Mouse (Mus musculus): ENCODE results near the gene Col25a1.

Col25a1 gene

DNA sequence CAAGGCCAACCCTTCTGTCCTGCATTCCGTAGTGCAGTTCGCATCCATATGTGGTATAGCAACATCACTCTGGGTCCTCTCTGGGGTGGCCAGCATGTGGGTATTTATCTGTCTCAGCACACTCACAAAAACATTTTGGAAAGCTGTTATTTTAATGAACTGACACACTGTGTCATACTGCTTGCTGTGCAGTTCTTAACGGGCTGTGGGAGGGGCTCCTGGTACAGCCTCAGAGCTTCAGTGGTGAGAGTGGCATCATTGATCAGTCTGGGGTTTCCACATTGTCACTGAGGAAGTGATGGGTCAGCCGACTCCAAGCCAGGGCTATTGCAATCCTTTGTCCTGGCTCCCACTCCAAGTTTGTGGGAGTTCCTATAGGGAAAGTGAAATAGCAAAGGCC lies 255.9 kb downstream of the Col25a1 start:
- peak; percentile 21 for DNase-seq

DNA sequence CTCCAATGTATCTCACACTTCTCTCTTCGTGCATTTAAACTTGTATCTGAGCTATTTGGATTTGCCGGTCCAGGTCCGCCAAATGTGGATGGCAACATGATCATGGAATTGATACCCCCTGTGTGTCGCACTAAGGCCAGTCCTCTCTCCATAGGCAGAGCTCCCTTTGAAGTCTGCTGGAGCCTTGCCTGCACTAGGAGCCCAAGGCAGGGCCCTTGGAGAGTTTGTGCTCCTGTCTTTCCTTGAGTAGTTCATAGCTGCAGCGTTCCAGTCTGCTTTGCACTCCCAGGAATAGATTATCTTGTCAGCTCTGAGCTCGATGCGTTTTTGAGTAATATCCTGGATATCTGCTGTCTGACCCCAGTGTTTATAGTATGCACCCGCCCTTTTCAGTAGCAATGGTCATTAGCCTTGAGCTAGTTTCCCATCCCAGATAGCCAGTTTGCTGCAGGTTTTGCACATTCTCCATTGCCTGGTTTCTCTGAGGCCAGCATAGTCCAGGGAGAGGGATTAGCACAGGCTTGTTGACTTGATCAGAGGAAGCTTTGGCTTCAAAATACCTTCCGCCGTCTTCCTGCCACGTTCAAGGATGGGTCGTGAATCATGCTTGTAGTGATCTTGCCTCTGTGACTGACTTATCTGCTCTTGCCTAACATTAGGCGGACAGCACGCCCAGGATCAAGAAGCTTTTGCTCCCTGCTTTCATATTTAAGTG lies 258.1 kb downstream of the Col25a1 start:
- peak; percentile 76 for DNase-seq

- DNase-seq = no peak
Observed at GRCm38 (mm10) chr3:130396636-130397035, 265.3 kb downstream of the Col25a1 start.

DNA sequence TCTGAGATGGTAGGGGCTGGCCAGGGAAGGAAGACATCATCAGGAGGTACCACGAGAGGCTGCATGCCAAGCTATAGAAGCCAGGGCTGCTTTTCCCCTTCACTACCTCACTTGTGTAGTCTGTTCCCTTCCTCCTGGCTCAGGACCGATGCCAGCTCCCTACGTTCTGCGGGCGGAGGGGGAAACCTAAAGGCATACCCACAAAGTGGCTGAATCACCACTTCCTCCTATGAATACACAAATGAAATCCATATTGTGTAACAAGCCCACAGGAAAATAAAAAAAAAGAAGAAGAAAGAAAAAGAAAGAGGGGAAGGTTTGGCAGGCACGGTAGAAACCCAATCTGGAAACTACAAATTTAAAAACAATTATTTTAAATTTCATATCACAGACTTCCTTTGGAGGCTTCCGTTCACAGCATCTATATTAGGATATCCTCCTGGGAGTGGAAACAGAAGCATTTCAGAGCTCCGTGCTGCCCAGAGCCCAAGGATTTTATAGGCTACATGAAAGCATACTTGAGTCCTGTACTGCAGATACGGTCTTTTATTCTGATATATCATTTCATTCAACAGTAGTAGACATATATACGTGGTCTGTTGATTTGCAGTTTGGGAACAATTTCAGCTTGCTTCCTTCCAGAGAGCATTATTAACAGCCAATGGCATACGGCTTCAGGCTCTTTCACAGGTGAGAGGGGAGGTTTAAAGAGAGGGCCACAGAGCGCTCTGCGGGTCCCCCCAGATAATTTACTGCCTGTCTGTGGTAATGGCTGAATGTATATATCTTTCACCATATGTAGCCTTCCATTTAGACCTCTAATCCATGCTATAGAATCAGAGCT lies 269.6 kb downstream of the Col25a1 start:
- DNase-seq = peak; percentile 87

DNA sequence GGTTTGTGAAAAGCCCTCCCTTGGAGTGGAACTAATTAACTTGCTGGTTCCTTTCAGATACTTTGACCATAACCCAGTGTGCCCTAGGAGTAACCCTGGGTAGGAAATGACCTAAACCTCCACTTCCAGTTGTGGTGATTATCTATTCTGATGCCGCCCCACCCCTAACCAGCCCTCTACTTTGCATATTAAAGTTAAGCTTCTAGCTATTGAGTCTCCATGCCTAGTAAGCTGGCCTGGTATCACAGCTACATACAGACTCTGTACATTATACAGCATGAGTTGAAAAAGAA lies 270.2 kb downstream of the Col25a1 start:
- no peak for DNase-seq

DNA sequence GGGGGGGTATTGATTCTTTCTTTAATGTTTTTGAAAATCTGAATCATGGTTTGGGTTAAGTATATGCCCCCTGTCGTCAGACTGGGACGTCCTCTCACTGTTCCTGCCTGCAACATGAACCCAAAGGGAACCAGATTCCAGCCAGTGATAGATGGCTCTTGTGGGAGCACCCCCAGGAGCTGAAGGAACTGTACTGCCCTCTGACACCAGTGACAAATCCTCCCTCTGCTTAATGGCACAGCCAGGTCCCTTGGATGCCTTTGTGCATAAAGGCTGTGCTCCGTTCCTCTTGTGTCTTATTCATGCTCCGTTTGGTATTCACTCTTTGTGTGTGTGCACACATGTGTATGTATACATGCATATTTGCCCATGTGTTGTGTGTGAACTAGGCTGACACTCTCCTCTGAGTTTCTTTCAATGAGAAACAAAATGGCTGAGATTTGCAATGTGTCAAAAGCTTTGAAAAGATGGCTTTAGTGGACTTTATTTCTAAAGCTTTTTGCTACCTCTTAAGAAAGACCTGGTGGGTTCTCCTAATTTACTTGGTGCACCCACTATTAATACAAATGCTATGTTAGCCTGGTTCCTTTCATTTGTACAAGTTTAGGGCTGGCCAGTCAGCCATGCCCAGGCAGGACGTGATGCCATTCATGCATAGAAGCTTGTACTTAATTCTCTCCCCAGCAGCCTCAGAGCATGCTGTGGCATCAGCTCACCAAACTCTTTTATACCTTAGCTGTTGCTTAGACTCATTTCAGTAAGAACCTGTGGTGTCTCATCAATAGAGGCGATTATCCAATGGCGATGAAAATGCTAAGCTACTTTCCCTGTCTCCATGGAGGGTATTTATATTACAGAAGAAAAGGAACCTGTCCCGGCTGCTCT lies 273.5 kb downstream of the Col25a1 start:
- DNase-seq = no peak

- no peak for DNase-seq
Observed at GRCm38 (mm10) chr3:130407201-130407600, 275.9 kb downstream of the Col25a1 start.

GRCm38 (mm10) chr3:130413239-130413638 lies 281.9 kb downstream of the Col25a1 start:
- DNase-seq = no peak

GRCm38 (mm10) chr3:130418951-130419350 lies 287.6 kb downstream of the Col25a1 start:
- DNase-seq = no peak

DNA sequence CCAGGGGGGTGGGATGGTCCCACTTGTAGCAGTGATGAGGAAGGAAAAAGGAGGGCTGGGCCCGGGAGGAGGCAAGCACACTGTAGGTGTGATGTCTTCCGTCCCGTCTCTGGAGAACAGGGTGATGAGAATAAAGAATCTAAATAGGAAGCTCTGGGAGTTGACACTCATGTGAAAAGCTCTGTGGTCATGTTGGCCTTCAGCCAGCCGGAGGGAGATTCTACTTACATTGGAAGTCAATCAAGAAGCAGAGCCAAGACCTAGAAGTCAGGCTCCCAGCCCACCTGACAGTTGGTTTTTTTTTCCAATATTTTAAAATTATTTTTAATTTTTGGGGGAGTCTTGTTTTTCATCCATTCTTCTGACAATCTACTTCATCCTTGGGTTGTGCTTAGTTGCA lies 297.5 kb downstream of the Col25a1 start:
- DNase-seq = no peak

- DNase-seq = no peak
Observed at GRCm38 (mm10) chr3:130430052-130430451, 298.8 kb downstream of the Col25a1 start.

DNA sequence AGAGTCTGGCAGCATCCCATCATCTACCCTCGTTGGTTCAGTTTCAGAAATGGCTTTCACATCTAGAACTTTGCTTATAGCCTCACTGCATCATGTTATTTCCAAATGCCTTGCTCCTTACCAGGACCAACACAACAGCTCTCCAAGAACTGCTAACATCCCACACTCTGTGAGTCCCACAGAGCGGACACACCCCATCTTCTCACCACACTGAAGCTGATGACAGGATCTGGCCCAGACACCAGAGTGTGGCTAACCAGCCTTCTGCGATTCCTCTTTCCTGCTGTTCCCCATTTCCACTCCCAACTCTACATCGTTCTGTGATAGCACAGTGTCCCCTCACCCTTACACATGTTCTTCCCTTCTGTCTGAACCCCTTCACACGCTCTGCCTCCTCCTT lies 301.5 kb downstream of the Col25a1 start:
- DNase-seq = no peak

- DNase-seq = no peak
Observed at GRCm38 (mm10) chr3:130436956-130437355, 305.7 kb downstream of the Col25a1 start.

DNA sequence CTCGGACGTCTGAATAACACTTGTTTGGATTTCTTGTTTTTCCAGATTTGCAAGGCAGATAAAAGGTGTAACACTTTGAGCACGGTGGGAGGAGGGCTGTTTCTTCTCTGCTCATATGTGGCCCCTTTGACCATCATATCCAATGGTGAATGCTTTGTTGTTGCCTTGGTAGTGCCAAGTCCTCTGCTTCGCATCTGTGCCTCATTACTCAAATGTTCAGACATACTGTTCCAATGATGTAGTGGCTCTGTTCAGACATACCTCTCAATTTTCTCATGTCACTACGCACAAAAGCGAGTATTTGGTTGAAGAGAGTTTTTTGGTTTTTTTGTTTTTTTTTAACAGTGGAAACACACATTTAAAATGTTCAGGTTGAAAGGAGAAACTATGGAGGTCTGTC lies 308.5 kb downstream of the Col25a1 start:
- DNase-seq = no peak

DNA sequence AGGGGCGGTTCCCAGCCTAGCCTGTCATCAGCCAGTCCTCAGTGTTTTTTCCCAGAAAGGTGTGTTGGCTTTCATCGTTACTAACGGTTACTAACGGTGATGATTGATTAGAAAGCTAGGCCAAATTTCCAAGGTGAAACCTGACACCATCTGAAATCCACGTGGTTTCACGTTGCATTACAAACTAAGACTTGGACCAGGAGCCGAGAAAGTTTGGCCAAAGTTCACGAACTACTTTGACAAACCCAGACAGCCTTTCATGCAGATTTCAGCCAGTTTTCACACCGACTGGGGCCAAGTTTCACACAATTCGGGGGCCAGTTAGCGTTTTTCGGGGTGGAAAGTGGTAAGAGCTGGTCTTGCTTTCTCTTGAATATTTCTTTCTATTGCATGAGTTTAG lies 309.4 kb downstream of the Col25a1 start:
- DNase-seq = no peak

GRCm38 (mm10) chr3:130443842-130444627 lies 312.7 kb downstream of the Col25a1 start:
- peak; percentile 49 for DNase-seq

DNA sequence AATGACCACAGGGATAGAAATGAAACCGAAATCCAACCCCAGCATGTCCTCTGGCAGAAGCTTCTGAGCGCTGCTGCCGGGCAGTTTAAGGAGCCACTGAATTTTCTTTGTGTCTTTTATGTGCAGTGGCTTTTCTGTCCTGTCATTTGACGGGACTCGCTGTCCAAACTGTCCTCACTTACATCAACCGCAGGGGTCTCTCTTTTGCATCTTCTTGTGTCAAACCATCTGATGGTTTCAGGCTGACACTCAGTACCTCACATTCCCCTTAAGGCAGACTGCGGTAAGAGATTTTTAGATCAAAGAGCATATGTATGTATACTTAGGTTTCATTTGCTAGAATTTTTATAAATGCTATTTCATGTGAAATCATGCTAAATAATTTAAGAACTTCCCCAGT lies 318.6 kb downstream of the Col25a1 start:
- peak; percentile 24 for DNase-seq

- DNase-seq = peak; percentile 52
Observed at GRCm38 (mm10) chr3:130465371-130465770, 334.1 kb downstream of the Col25a1 start.

GRCm38 (mm10) chr3:130473211-130473768 lies 342.0 kb downstream of the Col25a1 start:
- peak; percentile 51 for DNase-seq

GRCm38 (mm10) chr3:130473970-130474369 lies 342.7 kb downstream of the Col25a1 start:
- peak; percentile 15 for DNase-seq

GRCm38 (mm10) chr3:130482513-130482912 lies 351.2 kb downstream of the Col25a1 start:
- DNase-seq = no peak

GRCm38 (mm10) chr3:130488839-130489238 lies 357.5 kb downstream of the Col25a1 start:
- DNase-seq = peak; percentile 88
